Mouse (Mus musculus) kidney, adult 2 months (tissue): ENCODE measurements around the gene Nmur1.

Experiments
- CTCF ChIP-seq: fragments of 200-500 bp; conservative IDR thresholded peaks from 2 replicates; pipeline ENCODE4 v1.5.1; 2011; ENCODE audit warnings: low read depth, mild to moderate bottlenecking, control low read depth, low read length, moderate library complexity, mixed read lengths; ENCODE audit not compliant: insufficient read depth, insufficient read length
- POLR2A ChIP-seq: fragments of 200-500 bp; IDR thresholded peaks from one replicate; pipeline ENCODE4 v1.6.1; 2011; ENCODE audit warnings: low read depth, low read length, control low read depth

DNA sequence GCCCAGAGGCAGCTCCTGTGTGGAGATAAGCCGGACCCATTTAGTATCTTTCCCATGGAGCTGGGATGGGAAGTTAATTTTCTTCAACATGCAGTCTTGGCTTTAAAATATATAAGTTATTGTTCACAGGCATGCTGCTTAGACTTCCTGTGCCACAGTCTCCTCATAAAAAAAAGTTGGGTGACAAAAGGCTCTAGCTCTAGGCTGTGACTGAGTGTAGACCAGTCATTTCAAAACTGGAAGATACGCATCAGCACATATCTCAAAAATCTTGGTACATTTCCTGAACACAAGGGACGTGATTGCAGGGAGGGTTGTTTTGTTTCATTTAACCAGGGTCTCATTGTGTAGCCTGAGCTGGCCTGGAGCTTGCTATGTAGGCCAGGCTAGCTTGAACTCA, 31.8 kb downstream of the Nmur1 start:
- TF ChIP-seq CTCF (no peak), POLR2A (no peak)
